Mouse (Mus musculus) urinary bladder, postnatal 10 days (tissue): ENCODE data around the gene Wtap.
"Not testable (repeated sequence)": the region's sequence is repeated elsewhere in the genome, so short reads cannot be mapped to it uniquely, and the experiment has no call there.

ENCODE experiments used
- DNase-seq: peaks from one replicate; pipeline ENCODE4 v3.0.0; 2022; ENCODE audit warnings: low spot score

Wtap gene

DNA sequence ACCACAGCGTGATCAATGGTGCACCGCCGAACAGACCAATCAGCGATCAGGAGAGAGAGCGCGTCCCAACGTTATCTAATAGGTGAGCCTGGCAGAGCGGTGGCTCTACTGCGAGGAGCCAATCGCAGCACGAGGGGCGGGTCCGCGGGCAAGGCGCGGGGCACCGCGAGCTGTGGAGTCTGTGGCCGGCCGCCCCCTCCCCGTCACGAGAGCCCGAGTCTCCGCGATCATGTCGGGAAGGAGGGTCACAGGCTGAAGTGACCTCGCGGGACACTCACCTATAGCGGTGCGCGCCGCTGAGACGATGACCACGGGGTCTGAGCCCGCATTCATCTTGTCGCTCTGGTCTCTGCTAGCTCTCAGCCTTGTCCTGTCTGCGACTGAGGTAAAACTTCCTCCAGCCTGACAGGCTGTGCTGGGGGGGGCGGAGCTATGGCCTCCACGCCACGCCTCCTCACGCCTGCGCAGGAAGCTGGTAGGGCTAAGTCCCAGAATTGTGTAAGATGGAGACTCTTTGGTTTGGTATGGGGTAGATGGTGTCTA is 33.6 kb downstream of the Wtap start, which contains the start of gene Acat2:
Acat2 (minus strand) TSS at position 417 of the 543 bp plus-strand sequence.
- DNase-seq: peak; percentile 69

DNA sequence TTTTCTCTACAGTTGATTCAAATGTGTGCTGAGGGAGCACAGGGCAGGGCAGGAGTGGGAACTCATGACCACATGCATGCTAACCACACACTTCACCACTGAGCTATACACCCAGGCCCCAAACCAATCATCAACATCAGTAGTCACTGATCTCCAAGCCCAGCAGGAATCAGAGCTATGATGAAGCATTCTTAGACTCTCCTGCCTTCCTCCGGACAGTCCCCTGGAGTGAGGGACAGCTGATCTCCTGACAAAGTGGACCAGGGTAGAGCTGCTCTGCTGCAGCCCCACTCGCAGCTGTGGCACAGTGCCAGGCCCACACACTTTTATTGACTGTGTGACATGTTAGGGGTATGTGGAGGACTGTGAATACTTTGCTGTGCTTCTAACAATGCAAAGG is 34.6 kb downstream of the Wtap start:
- not testable (repeated sequence) for DNase-seq

GRCm38 (mm10) chr17:12956664-12957063 is 37.3 kb downstream of the Wtap start:
- no peak for DNase-seq

GRCm38 (mm10) chr17:12949669-12950068 is 44.3 kb downstream of the Wtap start:
- no peak for DNase-seq

GRCm38 (mm10) chr17:12942459-12943162 is 51.4 kb downstream of the Wtap start:
- no peak for DNase-seq

DNA sequence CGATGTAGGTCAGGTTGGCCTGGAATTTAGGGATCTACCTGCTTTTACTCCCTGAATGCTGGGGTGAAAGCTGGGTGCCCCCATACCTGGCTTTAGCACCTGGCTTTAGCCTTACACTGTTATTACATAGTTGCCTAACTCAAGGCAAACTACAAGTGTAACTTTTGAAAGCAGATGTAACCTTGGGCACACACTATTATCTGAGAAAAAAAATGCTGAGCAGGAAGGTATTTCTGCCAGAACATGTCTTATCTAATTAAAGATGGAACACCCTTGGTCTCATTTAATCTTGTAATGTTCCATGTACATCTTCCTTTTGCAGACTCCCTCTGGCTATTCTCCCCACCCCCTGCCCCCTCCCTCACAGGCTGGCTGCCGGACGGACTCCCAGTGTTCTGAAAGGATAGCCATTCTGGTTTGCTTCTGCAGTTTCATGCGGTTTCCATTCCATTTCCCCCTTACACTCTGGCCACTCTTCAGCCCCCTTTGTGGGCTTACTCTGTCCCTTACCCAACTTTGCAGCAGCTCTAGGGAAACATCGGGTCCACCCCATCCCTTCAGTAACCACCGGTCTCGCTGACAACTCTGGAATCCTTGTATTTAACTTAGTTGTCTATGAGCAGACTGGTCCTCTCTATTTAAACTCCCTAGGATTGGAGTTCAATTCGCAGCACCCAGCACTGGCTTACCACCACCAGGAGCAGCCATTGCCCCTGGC is 52.3 kb downstream of the Wtap start:
- no peak for DNase-seq

DNA sequence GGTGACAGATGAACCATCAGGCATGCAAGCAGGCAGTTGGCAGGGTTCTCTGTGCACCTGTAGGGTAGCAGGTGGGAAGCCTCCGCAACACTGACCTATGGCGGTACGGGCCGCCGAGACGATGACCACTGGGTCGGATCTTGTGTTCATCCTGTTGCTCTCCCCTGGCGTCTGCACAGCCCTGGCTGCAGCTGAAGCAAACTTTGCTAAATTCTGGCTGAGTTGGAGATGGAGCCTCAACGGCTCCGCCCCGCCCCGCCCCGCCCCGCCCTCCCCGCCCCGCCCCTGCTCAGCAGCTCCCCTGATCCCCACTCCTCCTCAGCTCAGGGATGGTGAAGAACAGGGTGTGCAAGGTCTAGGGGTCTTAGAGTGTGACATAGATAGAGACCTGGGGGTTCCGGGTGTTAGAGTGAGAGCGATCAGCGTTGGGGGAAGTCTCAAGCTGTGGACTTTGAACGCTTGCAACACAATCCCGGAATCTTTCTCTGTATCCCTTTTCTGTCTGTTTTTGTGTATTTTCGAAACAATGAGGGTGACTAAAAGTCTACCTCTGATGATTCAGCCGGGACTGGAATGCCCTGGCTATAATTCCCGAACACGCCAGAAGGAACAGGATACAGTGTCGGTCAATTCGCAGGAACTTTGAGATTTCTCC is 53.7 kb downstream of the Wtap start, which contains the start of gene Acat3:
Acat3 (minus strand) TSS at position 450 of the 655 bp plus-strand sequence.
- no peak for DNase-seq

DNA sequence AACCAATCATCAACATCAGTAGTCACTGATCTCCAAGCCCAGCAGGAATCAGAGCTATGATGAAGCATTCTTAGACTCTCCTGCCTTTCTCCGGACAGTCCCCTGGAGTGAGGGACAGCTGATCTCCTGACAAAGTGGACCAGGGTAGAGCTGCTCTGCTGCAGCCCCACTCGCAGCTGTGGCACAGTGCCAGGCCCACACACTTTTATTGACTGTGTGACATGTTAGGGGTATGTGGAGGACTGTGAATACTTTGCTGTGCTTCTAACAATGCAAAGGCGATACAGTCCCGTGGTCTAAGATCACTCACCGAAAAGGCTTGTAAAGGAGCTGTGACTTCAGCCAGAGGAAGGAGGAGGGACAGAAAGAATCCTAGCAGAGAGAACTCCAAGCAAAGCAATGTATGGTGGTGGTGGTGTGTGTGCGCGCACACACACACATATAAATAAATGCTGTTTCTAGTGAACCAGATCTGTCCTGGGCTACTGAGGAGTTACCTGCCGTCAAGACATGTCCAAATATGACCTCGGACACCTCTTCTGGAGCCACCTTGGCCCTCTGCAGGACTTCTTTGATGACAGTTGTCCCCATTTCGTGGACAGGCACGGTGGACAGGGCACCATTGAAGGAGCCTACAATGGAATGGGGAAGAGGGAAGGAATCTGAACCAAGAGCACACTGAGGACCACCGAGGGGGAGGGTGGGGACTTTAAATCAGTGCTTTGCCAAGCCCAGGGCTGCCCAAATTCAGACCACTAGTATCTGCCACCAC is 54.4 kb downstream of the Wtap start:
- not testable (repeated sequence) for DNase-seq

- no peak for DNase-seq
Observed at GRCm38 (mm10) chr17:12938077-12938476, 55.9 kb downstream of the Wtap start.

- DNase-seq: no peak
Observed at GRCm38 (mm10) chr17:12937412-12937970, 56.5 kb downstream of the Wtap start.

DNA sequence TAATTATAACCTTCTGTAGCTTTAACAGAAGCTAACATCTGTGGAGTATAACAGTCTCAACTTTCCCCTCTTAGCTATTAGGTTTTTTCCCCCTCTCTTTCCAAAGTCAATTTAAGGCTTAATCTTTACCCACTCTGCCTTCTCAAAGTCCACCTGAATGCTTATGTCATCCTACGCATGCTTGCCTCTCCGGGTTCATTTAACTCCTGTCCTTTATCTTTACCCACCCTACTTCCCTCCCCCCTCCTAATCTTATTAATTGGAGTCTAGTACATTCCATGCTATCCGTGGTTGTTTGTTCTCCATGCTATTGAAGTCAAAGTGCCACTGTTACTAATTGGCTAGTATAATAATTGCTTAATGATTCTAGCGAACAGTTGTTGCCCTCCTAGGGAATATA is 58.2 kb downstream of the Wtap start:
- DNase-seq: no peak

- DNase-seq: not testable (repeated sequence)
Observed at GRCm38 (mm10) chr17:12931576-12931975, 62.4 kb downstream of the Wtap start.

DNA sequence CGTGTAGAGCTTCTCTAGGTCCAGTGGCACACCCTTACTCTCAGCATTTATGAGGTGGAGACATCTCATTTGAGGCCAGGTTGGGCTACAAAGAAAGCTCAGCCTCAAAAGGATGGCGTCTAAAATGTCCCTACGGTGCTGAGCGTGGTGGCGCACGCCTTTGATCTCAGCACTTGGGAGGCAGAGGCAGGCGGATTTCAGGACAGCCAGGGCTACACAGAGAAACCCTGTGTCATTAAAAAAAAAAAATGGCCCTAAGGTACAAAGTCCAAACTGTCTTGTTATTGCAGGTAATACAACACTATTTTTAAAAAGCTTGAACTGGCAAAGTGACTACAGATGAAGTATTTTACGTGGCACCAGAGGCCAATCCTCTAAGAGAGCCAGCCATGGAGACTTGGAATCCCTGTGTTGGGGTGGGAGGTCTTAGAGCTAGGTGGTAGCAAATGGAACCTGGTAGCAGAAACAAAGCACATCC is 68.2 kb downstream of the Wtap start:
- no peak for DNase-seq

DNA sequence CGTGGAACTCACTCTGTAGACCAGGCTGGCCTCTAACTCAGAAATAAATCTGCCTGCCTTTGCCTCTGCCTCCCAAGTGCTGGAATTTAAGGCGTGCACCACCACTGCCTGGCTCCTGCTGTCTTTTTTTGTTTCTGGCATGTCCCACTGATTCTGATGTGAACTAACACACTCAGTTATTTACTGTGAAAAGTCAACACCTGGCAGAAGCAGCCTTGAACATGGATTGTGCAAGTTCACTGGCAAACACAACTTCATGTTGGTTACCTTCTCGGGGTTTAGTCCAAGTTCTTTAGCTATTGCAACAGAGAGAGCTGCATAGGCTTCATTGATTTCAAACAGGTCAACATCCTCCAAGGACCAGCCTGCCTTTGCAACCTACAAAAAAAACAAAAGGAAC is 69.0 kb downstream of the Wtap start:
- no peak for DNase-seq

GRCm38 (mm10) chr17:12921073-12921472 is 72.9 kb downstream of the Wtap start:
- DNase-seq: no peak
